Mouse (Mus musculus) adrenal gland, postnatal 4 days (tissue): ENCODE data around the gene Lgr6. TPM values are rescaled to one million over a fixed set of nuclear protein-coding genes. Genes with fewer than 3 reads are reported as not detected.

Experiments used
- DNase-seq, 2 experiments: peaks; one replicate each; pipeline ENCODE4 v3.0.0; 2021 to 2022; ENCODE audit warnings: low spot score in 2 of 2, mixed read lengths in 2 of 2
- total RNA-seq, 2 experiments: library from RNA; stranded (reverse); gene quantifications; 2 replicates each; pipeline ENCODE4 v1.2.3; 2021

Lgr6 gene
- total RNA-seq, 2 experiments from 2014 or later, result 3.7 to 5.0 TPM

DNA sequence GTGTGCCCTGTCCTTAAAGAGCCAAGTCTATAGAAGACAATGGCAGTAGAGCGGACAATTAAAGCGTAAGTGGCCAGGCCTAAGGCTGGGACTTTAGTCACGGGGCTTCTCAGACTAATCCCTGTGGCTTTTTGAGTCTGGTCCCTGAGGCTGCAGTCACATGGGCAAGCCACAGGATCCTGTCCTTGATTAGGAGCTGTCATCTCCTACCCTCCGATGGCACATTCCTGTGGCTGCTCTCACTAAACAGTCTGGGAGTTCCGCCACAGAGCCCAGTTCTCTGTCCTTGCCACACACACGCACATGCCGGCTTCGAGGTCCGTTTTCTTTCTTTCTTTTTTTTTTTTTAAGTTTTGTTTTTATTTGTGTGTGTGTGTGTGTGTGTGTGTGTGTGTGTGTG lies 21.6 kb downstream of the Lgr6 start:
- no peak for DNase-seq

- DNase-seq, result no peak
Measured at GRCm38 (mm10) chr1:135082267-135082666, 22.8 kb downstream of the Lgr6 start.

GRCm38 (mm10) chr1:135079021-135079420 lies 26.1 kb downstream of the Lgr6 start:
- DNase-seq, result no peak

- no peak for DNase-seq
Measured at GRCm38 (mm10) chr1:135076470-135076869, 28.6 kb downstream of the Lgr6 start.

DNA sequence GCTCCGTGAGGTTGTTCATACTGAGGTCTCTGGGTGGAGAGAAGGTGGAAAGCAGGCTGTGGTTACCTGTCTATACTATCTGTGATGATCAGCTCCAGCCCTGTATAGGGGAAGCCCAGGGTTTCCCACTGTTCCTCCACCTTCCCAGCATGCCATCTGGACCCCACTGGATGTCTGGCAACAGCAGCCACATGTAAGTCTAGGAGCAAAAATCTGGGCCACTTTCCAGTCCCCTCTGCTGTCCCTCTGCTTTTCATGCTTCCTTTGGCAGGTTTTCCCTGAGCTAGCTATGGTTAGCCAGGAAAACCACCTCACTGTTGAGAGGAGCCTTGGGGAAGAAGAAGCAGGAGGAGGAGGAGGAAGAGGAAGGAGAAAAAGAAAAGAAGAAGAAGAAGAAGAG lies 29.8 kb downstream of the Lgr6 start:
- no peak for DNase-seq

GRCm38 (mm10) chr1:135072643-135073042 lies 32.4 kb downstream of the Lgr6 start:
- DNase-seq, result no peak

GRCm38 (mm10) chr1:135069841-135070240 lies 35.2 kb downstream of the Lgr6 start:
- DNase-seq, result no peak

DNA sequence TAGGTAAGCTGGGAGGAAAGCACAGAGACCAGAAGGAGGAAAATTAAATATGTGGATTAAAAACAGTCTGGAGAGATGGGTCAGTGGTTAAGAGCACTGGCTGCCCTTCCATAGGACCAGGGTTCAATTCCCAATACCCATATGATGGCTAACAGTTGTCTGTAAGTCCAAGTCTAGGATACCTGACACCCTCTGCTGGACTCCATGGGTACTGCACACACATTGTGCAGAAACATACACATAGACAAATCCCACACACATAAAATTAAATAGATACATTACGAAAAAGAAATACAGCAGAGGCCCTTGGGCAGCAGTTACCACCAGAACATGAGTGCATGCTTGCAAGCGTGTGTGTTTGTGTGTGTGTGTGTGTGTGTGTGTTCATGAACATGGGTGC lies 40.6 kb downstream of the Lgr6 start:
- no peak for DNase-seq

GRCm38 (mm10) chr1:135062936-135063335 lies 42.1 kb downstream of the Lgr6 start:
- DNase-seq, result no peak

DNA sequence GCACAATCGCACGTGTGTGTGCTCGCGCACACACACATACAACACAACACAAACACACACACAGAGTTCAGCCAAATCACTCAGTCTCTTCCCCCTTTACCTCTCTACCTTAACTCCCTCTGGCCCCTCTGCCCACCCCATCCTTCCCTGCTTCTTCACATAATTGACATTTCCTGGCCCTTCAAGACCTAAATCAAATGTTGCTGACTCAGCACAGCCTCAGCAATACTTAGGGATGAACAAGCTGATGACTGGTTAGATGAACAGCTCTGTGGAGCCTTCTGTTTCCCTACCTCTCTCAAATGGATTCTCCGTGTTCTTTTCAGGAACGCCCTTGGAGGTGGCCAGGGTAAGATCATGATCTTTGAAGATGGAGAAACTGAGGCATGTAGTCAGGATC lies 43.8 kb downstream of the Lgr6 start:
- DNase-seq, result no peak

DNA sequence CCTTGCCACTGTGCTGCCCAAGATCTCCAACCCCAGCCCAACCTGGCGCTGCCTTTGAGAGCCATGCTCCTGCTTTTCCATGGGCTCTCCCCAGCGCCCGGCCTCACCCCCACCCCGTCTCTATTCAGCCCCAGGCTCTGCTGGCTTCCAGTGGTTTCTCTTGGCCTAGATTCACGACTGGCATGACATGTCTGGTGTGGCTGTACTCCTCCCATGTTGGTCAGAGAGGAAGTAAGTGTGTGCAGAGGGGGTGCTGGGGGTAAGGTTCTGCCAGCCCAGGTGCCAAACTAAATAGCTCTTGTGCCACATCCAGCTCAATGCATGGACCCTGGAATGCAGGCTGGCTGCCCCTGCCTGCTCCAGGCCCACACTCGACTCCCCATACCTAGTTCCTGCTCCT lies 44.9 kb downstream of the Lgr6 start:
- no peak for DNase-seq

DNA sequence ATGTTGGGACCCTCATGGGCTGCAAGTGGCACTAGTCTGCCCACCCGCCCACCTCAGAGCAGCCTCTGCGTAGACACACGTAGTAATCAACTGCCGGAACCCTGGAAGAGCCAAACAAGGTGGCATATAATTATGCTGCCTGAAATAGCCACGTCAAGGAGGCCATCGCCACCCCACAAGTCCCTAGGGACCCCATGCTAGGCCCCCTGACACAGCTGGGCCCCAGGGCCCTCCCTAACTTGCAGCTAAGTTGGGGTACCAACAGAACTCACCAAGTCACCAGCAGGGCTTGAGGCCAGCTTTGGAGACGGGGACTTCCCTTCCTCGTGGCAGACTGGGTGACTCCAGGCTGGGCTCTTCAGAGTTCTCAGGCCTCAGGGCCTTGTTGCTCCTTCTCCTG lies 48.2 kb downstream of the Lgr6 start:
- no peak for DNase-seq

GRCm38 (mm10) chr1:135054121-135054520 lies 51.0 kb downstream of the Lgr6 start:
- no peak for DNase-seq

- no peak for DNase-seq
Measured at GRCm38 (mm10) chr1:135044439-135044838, 60.6 kb downstream of the Lgr6 start.

DNA sequence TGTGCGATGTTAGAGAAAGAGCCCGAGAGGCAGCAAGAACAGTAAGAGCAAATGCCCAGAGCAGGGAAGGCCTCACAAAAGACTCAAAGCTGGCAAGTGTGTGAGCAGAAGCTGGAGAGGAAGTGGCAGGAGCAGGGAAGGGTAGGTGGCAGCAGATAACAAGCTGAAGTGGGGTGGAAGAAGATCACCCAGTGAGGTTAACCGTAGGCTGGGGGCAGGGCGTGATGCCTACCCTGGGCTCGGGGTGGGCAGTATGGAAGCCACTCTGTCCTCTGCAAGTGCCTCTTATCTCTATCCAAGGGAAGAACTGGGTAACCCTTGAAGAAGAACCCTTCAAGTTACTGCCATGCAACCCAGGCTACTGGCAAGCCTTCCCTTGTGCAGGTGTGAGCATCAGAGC lies 68.8 kb downstream of the Lgr6 start:
- no peak for DNase-seq

DNA sequence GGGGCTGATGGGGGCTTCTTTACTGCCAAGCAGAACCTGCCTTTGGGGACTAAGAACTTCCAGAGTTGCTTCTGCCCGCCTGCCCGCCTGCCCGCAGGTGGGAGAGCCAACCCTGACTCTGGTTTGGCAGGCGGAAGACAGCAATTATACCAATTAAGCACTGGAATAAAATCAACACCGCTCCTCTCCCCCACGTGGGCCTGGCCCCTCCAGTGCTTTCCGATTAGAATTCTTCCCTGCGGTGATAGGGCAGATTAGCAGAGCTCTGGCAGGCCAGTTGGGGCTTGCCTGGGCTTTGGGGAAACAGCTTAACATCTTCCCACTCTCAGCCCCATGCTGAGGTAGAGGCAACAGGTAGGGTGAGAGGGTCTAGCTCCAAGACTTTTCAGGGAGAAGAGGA lies 72.4 kb downstream of the Lgr6 start:
- no peak for DNase-seq

- DNase-seq, result no peak
Measured at GRCm38 (mm10) chr1:135030121-135030520, 75.0 kb downstream of the Lgr6 start.

GRCm38 (mm10) chr1:135026275-135026674 lies 78.8 kb downstream of the Lgr6 start:
- DNase-seq, result no peak

GRCm38 (mm10) chr1:135023583-135023982 lies 81.5 kb downstream of the Lgr6 start:
- DNase-seq, result no peak

DNA sequence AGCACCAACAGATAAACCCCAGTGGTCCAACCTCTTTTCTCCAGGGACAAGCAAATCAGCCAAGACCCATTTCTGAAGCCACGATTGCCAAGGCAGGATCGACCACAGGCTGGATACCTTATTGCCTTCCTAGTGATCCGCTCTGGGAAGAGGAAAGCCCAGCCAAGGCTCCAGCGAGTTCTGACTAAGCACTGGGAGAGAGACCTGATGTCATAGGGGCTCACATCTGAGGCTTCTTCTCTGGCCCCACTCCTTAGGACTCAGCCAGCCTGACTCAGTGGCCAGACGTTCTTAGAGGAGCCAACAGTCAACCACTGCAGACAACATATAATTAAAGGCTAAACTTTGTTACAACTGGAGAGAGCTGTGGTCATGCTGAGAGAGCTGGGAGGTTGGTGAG lies 83.1 kb downstream of the Lgr6 start:
- DNase-seq, result no peak

DNA sequence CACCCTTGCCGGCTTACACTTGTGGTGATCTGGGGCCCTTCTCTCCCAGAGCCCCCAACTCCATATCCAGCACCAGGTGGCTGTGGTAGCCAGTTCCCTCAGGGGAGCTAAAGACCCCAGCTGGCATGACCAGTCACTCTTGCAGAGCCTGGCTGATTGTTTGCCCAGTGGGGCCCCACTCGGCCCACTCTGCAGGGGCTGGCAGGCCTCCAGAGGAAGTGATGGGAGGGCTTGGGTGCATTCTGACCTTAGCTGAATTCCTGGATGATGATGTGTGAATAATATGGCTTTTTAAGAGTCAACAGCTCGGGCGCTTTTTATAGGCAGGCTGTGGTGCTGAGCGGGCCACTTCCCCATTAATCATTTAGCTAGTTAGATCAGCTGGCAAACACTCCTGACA lies 84.1 kb downstream of the Lgr6 start:
- DNase-seq, result no peak

DNA sequence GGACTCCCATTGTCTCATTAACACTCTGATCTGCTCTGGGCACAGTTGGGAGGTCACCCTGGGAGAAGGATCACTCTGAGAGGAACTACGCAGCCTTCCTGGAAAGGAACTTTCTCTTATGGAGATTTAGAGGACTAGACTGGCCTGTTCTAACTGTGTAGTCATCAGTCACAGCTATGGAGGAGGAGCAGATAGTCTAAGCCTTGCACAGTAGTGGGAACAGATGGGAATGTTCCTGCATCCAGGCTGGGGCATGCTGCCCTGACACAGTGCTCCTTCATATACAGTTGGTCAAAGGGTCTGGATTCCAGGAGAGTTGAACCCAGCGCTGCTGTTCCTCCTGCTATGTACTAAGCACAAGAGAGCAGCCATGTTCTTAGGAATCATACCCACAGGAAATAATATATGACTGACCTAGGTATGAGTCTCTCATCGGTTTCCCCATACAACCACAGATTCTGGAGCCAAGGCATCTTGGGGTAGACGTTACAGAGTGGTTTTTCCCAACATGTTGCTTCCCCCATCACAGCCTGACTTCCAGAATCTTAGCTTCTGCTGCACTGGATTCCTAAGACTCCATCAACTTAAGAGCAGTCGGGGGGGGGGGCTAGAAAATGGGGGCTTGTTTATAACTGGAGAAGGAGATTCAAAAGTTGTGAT lies 84.7 kb downstream of the Lgr6 start:
- DNase-seq, result no peak

DNA sequence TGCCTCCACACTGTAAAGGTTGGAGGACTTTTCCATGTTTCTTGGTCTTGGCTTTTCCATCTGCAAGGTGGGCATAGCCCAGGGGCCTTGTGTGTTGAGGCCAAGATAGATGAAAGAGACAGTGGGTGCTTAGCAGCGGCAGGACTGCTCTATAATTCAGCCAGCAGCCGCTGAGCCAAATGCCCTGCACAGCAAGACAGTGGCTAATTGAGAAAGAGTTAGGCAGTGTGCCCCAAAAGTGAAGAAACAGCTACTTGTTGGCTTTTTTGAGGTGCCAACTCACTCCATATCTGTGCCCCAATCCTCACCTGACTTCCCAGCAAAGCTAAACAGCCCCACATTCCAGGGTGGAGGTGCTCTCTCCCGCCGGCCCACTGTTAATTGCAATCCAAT lies 85.3 kb downstream of the Lgr6 start:
- no peak for DNase-seq
